Mouse (Mus musculus): ENCODE data around the gene Kcnh7.

DNA sequence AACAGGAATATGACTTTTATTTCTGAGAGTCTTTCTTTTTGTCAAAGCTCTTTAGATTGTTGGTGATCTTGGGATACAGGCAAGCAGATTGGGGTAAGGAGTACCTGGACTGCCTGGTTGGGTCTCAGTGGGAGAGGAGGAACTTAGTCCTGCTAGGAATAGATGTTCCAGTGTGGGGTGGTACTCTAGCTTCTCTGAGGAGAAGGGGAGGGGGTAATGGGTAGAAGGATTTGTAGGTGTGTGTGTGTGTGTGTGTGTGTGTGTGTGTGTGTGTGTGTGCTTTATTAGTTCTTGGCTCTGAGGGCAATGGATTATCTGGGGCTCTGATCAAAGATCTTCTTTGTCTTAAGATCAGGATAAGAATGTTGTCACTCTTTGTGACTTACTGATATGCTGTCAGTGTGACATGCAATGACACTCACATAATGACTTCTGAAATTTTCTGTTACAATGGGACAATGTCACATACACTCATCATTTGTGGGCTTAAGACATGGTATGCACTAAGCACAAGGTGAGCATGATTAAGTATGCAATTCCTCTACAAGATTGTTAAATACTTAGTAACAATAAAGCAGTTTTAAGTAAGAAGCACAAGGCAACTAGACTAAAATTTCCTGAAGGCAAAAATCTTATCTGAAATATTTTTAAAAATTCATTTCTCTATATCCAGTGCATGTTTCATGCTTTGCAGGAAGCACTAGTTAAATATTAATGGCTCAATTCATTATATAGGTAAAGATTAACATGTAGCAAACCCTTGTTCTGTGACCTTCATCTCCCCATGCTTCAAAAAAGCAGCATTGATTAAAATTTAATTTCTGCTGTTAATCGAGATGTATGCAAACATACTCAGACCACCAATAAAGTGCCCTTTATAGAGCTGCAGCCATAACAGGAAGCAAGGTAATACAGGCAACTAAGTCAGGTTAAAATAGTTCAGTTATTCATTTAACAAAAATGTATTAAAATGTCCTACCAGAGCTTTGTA is 281.4 kb downstream of the Kcnh7 start:
- TF ChIP-seq CTCF (IDR thresholded peaks at IDR 0.05; ENCODE audit: low read depth) (no peak), EP300 (optimal IDR thresholded peaks at IDR 0.05) (no peak)

Data from stomach, postnatal 0 days (tissue).